Mouse (Mus musculus): ENCODE results near the gene Chrna9.

Chrna9 gene

DNA sequence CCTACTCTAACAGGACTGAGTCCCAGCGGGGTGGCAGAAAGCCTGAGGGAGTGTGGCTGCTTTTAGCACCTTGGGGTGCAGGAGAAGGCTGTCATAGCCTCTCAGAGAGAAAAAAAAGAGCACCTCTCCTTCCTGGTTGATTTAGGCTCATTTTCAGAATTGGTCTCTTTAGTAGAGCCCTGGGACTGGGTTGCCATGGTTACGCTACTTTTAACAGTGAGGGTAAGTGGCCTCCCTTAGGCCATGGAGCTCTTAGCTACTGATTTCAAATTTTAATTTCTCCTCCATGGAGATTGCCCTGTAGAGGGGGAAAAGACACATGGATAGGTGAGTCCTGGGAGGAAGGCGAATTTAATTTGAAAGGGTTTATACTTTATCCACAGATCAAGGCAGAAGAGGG is 16.1 kb upstream of the Chrna9 start:
- no peak for DNase-seq (ENCODE audit: extremely low spot score, low read depth, low spot score)

DNA sequence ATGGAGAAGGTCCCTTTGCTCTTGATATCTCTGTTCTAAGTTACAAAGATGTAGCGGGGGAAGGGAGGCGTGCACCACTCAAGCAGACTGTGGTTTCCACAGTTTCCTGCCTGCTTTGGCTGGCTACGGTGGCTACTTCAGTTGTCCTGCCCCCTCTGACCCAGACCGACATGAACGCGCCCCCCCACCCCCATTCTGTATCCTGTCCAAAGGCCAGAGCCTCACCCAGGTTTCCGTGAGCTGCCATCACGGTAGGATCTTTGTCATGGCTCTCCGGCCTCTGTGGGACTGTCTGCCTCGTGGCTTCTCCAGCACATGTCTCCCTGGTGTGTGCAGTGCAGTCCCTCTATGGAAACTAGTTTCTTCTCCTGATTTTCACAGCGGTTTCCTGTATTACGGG is 15.4 kb upstream of the Chrna9 start:
- DNase-seq (ENCODE audit: extremely low spot score, low read depth, low spot score), result no peak

DNA sequence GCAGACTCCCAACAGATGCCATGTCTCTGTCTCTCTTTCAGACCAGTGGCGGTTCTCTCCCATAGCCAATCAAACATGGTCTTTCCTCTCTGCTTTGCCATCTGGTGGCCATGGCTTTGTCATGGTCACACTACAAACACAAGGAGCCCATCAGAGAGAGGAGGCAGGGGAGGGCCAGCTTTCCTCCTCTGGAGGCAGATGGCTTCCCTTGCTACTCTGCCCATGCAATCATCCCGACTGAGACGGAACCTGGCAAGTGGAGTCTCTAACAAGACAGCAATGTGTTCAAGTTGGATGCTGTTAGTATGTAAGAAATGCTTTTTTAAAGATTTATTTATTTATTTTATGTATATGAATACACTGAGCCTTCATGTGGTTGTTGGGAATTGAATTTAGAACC is 14.8 kb upstream of the Chrna9 start:
- DNase-seq (ENCODE audit: extremely low spot score, low read depth, low spot score), result no peak

DNA sequence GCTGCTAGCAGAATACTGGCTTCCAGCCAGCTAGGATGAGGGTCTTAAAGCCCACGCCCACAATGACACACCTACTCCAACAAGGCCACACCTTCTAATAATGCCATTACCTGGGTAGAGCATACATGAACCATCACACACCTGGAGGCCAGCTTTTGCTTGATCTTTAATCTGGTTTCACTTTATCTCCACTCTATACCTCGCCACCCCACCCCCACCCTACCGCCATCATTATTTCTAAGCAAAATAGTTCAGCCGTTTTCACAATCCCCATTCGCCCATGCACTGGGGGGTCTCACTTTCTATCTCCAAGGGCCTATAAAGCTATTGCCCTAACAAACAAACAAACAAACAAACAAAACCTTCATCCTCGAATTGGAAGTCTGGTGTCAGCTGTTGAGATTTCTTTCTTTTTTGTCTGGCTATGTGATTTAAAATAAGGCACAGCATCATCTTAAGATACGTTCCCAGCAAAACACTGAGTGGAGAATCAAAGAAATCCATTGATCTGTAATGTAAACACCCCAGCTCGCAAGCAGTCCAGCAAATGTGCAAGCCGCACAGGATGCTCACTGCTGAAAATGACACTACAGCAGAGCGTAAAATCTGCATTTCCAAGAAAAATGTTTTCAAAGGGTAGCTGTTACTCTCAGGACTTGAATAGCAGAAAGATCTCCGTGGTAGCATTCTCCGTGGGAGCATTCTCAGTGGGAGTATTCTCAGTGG is 13.9 kb upstream of the Chrna9 start:
- no peak for DNase-seq (ENCODE audit: extremely low spot score, low read depth, low spot score)

DNA sequence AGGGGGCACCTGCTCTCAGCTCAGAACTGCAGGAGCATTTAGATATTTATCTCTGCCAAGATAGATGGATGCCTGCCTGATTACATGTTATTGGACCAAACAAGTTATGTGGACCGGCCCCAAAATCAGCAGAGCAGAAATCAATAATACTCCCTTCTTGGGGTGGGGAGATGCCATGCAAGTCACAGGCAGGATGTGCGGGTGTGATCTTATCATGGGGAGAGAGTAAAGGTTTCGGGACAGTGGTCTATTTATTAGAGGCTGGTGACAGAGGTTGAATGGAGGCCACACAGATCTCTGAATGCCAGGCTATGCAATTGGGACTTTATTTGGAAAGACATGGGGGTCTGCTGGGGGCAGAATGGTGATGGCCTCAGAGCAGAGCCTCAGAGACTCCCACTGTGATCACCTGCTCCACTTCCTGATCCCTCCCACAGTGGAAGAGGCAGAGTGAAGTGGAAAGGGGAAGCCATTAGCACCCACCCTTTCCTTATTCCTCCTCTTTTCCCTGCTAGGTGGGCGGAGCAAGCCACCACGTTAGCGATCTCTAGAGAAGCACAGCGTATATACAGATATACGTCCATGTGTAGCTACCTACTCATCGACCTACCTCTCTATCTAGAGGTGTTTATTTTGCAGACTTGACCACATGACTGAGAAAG is 13.1 kb upstream of the Chrna9 start:
- no peak for DNase-seq (ENCODE audit: extremely low spot score, low read depth, low spot score)

DNA sequence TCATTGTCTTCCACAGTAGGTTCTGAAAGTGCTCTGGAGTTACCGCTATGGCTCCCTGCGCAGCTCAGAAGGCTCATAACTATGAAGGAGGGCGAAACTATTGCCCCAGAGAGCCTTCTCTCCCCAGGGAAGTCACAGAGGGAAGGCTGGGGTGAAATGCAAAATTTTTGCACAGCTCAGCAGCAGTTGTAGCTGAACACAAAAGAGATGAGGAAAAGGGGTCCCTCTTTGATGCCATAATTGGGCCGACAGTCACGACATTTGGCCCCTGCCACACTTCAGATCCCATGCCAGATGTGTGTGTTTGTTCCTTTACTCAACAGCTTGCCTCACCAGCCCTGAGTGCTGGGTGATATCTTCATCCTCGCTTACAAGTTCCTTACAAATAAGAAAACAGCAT is 8.1 kb upstream of the Chrna9 start:
- no peak for DNase-seq (ENCODE audit: extremely low spot score, low read depth, low spot score)

DNA sequence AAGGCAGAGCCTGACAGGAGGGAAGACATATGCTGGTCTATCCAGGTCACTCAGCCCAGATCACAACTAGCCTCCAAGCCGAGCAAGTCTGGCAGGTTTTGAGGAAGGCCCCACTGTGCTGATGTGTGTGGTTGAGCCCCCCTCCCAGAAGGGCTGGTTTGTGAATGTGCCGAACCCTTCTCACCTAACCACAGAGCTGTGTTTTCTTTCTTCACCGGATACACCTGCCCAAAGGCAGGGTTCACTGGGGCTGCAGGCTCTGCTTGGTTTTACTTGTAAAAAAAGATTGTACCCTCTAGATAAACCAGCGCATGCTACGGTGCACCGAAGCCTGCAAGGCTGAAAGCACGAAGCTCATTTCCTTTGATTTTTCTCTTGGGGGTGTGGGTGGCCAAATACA is 5.6 kb upstream of the Chrna9 start:
- no peak for DNase-seq (ENCODE audit: extremely low spot score, low read depth, low spot score)

DNA sequence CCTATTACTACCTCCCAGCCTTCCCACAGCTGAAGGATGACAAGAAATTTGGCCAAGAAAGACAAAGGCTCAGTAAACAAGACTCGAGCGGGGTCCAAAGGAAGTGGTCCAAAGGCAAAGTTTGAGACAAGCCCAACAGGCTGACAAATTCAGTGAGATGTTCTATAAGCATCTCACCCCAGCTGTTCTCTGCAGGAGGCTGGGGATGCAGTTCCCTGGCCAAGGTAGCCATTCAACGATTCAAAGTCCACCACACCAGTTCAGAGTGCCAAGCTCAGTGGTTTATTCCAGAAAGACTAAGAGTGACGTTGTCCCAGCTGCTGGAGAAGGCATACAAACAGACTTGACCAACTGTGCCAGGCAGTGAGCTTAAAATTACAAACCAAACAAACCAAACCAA is 4.5 kb upstream of the Chrna9 start:
- DNase-seq (ENCODE audit: extremely low spot score, low read depth, low spot score), result no peak

DNA sequence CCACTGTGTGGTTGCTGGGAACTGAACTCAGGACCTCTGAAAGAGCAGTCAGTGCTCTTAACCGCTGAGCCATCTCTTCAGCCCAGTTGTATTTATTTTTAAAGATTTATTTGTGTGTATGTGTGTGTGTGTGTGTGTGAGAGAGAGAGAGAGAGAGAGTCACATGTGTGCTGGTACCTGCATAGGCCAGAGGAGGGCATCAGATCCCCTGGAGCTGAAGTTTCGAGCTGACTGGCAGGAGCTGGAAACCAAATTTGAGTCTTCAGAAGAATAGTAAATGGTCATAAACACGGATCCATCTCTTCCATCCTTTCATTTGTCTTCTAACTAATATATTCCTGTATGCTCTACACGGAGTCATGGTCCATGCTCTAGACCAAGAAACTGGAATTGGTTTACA is 1.5 kb upstream of the Chrna9 start:
- DNase-seq (ENCODE audit: extremely low spot score, low read depth, low spot score), result no peak

DNA sequence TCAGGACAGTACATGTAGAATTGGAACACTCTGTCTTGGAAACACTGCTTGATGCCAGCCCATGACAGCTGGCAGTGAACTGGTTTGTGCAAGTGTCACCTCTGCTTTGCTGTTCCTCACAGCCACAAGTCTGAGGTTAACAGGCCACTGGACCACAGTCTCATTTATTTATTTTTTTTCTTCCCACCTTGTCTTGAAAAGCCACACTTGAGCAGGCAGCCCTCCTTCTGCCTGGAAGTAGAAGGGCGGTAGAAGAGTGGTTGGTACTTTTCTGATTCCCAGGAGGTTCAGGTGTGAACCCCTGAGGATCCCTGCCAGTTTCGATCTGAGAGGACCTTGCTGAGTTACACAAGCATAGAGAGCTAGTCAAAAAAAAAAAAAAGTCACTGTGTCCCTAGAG is 957 bp upstream of the Chrna9 start:
- DNase-seq (ENCODE audit: extremely low spot score, low read depth, low spot score), result no peak

DNA sequence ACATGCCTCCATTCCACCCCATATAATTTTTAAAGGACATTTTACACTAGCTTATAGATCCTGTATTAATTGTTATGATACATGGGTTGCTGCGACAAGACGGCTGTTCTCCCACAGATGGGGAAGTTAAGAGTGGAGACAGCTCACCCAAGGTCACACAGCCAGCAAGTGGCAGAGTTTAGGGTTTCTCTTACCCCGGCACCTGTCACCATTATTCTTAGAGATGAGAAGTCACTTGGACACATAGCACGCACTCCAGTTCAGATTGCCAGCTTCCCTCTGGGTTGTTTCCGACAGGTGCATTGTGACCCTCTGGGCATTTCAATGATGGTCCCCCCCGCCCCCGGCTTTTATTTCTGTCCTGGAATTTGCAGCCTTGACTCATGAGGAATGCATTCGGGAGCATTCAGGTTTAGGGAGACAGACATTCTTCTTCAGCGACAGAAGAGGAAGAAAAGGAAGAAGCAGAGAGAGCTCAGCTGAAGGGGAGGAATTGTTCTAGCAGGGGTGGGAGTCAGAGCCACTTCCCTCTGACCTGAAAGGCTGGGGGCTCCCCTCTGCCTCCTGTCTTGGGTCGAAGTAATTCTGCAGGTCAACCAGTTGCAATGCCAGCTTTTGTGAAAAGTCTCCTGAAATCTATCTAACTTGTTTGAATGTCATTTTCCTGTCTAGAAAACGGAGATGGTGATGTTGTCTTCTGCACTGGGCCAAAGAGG is 2.4 kb downstream of the Chrna9 start:
- no peak for DNase-seq (ENCODE audit: extremely low spot score, low read depth, low spot score)

DNA sequence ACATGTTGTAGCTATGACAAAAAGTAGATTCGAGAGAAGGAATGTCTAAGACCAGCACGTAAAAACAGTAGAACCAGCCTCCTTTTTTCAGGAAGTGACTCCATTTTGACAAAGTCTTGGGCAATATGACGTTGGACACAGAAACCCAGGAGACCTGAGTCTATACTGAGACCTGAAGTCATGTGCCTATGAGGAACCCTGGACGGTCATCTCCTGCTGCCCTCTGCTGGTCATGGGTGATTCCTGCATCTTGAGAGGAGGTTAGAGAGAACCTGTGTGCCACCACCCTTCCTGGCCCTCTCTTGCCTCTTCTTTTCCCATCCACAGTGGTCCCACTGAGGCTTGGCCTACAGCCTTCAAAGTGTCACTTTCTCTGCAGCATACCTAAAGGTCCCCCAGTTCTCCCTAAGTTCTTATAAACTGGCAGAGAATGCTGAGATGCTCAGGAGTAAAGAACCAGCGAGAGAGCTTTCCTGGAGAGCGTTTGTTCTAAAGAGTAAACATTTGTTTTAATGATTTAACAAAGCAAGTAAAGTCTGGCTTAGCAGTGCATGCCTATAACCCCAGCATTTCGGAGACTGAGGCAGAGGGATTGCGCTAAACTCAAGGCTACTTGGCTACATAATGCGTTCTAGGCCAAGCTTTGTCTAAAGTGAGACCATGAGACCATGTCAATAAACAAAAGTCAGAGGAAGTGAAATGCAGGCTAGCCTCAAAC is 3.4 kb downstream of the Chrna9 start:
- DNase-seq (ENCODE audit: extremely low spot score, low read depth, low spot score), result peak; percentile 42

DNA sequence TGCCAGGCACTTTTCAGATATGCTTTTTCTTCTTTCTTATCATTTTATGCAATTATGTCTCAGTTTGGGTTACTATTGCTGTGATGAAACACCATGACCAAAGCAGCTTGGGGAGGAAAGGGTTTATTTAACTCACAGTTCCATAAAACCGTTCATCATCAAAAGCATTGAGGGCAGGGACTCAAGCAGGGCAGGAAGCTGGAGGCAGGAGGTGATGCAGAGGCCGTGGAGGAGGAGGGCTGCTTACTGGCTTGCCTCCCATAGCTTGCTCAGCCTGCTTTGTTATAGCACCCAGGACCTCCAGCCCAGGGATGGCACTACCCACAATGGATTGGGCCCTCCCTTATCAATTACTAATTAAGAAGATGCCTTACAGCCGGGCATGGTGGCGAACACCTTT is 6.4 kb downstream of the Chrna9 start:
- DNase-seq (ENCODE audit: extremely low spot score, low read depth, low spot score), result no peak

DNA sequence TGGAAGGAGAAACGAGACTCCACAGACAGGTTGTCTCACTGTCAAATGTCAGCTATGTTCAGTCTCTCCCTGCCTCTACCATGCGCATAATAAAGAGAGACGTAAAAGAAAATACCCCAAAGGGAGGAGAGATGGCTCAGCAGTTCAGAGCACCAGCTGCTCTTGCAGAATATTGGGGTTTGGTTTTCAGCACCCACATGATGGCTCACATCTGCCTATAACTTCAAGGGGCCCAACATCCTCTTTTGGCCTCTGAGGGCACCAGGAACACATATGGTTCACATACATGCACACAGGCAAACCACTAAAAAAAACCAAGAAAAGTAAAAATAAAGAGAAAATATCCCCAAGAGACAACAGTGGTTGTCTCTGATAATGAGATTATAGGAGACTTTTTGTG is 15.1 kb downstream of the Chrna9 start:
- no peak for DNase-seq (ENCODE audit: extremely low spot score, low read depth, low spot score)

DNA sequence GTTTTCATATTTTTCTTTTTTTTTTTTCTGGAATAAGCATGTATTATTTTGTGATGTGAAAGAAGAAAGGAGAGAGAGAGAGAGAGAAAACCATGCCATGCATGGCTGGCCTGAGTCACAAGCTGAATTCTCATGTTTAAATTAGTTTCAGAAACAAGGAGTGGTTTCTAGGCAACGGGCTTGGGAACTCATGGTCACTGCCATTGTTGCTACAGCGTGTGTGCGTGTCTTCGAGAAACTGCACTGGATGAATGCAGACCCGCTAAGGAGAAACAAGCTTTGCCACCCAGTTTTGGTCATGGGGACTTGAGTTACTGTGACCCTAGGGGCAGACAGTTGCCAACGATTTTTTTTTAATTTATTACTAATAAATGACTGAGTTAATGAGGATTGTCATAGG is 15.5 kb downstream of the Chrna9 start:
- DNase-seq (ENCODE audit: extremely low spot score, low read depth, low spot score), result no peak

DNA sequence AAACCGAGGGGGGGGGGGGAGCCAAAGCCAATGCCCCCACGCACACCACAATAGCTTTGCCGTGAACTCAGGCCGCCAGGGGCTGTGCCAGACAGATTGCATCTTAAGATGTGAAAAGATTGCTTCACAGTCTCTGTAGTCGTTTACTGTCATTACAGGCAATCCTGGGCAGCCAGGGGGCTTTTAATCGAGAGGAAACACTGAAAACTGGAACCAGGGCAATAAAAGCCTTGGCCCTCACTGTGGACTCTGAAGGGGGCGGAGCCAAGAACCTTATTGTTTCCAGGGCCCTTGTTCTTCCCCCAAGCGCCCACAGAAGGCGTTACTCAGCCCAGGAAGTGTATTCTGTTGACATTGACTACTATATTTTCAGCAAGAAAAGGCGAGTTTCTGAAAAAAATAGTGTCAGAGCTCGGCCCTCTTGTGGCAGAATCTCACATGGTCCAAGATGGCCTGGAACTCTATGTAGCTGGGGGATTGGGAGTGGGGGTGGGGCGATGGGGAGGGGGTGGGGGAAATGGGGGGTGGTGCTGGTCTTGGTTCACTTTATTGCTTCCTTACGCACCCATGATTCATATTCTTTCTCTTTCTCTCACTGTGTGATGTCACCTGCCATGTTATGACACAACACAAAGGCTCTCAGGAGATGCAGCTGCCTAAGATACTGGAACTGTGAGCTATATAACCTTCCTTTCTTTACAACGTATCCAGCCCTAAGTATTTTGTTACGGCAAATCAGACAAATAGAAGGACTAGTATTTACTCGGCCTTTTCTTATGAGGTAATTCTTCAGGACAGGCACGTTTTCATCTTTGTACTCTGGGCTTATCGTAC is 16.2 kb downstream of the Chrna9 start:
- no peak for DNase-seq (ENCODE audit: extremely low spot score, low read depth, low spot score)

DNA sequence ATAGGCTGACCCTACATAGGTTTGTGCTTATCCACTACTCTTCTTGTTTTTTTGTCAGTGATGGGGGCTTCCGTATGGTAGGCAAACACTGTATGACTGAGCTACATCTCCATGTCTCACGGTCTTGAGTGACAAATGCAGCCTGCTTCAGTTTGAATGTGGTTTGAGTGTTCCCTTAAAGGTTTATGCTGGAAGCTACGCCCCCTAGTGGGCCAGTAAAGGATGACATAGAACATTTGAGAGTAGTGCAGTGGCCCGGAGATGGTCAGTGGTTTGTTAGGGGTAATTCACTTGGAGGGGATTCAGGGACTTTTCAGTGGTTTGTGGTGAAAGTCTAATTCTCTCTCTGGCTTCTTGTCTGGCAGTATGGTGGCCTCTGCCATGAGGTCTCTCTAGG is 16.8 kb downstream of the Chrna9 start:
- no peak for DNase-seq (ENCODE audit: extremely low spot score, low read depth, low spot score)

DNA sequence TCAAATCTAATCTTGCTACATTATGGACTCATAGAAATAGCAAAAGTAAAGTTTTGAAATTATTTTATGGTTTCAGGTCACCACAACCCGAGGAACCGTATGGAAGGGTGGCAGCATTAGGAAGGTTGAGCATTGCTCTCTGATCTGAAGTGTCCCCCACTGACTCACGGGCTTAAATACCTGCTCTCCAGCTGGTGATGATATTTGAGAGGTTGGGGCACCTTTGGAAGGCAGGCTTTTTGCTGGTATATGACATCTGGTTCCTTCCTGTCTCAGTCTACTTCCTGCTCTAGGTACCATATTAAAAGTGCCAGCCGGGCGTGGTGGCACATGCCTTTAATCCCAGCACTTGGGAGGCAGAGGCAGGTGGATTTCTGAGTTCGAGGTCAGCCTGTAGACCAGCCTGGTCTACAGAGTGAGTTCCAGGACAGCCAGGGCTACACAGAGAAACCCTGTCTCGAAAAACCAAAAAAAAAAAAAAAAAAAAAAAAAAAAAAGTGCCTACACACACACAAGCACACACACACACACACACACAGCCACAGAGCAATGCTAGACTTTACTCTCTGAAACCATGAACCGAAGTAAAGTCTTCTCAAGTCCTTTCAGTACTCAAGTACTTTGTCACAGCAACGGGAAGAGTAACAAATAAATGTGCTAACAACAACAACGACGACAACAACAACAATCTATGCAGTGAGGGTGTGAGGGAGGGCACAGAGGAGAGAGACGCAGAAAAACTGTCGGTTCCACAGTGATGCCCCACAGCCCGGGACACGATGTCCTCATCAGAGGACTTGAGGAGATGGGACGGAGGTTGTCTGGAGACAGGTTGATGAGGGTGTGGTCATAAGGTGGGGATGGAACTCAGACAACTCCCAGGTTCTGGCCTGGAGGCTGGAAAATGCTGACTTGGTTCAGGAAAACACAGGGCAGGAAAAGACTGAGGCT is 19.7 kb downstream of the Chrna9 start:
- DNase-seq (ENCODE audit: extremely low spot score, low read depth, low spot score), result no peak

DNA sequence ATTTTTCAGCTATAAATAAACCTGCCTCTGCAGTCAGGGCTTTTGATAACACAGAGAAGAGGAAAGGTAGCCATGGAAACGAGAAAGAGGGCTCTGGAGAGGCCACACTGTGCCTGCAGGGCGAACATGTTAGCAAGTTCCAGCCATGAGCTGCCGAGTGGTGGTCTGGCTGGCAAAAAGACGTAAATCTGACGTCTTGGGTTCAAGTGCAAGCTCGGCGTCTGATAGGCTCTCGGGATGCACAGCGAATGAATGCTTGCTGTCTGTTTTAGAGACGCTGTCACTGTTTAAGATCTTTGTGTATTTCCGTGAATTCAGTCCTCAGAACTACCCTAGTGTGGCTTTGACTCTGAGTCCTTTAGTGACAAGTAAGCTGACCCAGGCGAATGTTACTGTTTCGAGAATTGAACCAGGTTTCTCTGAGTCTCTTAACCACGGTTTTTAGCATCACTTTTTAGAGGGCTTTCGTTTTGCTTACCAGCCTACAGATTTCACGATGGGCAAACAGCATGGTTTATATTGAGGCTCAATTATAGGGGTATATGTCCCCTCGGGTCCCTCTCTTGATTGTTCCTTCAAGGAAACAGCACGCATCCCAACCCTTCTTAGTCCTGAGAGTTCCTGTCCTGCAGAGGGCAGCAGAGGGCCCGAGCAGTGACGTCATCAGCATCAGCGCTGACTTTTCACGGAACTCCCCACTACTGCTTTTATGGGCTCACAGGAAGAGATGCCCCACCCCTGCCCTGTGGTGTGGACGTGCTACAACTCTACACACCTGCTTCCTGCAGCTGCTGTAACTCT is 20.8 kb downstream of the Chrna9 start:
- DNase-seq (ENCODE audit: extremely low spot score, low read depth, low spot score), result peak; percentile 60

Data from hindlimb bud, embryonic 11.5 days (tissue).